Mouse (Mus musculus) ES-E14 (cell line): ENCODE data around the gene Tet1.

ENCODE experiments used
- CHD2 ChIP-seq: IDR thresholded peaks from 2 replicates; pipeline ENCODE4 v1.6.1; 2014; ENCODE audit warnings: mild to moderate bottlenecking, low read depth, low read length, inconsistent platforms
- HCFC1 ChIP-seq: IDR thresholded peaks from 2 replicates; pipeline ENCODE4 v1.6.1; 2012; ENCODE audit warnings: low read length, inconsistent platforms, borderline replicate concordance; ENCODE audit not compliant: insufficient read depth
- ZNF384 ChIP-seq: IDR thresholded peaks from 2 replicates; pipeline ENCODE4 v1.6.1; 2012; ENCODE audit warnings: low read depth, low read length, inconsistent platforms

GRCm38 (mm10) chr10:62865167-62866034 lies 43.4 kb downstream of the Tet1 start:
- TF ChIP-seq CHD2, result no peak
- no peak for TF ChIP-seq HCFC1
- TF ChIP-seq ZNF384, result no peak
